ENCODE assay signal across 8 mouse cellular contexts in genomic region chr4:140283398-140283797, GRCm38 (mm10). TPM values are rescaled to one million over a fixed set of nuclear protein-coding genes. Genes with fewer than 3 reads are reported as not detected.
DNase-seq lines count a peak whose midpoint lies in the region; ATAC-seq lines count a peak whose summit lies in the region.

No protein-coding gene starts in this region.

- H3K4me3 ChIP-seq in hindbrain, embryonic 11.5 days (ENCODE audit: low read depth, low read length): no peak overlapping the region
- H3K4me3 ChIP-seq in hindbrain, embryonic 16.5 days (ENCODE audit: low read length): no peak overlapping the region

- no peaks in the 10 kb centered on the region for H3K36me3 ChIP-seq in hindbrain, embryonic 11.5 days (ENCODE audit: control insufficient read depth, insufficient read depth, low read length)
- no peaks in the 10 kb centered on the region for H3K36me3 ChIP-seq in hindbrain, embryonic 16.5 days (ENCODE audit: control insufficient read depth, insufficient read depth, low read length)

- 21% methylated on average over 2 of the region's 2 CpGs for WGBS in hindbrain, embryonic 11.5 days
- WGBS in hindbrain, embryonic 16.5 days: 35% methylated on average over 2 of the region's 2 CpGs

- H3K27ac ChIP-seq in hindbrain, embryonic 11.5 days (ENCODE audit: low read depth, low read length): no peak overlapping the region
- no peak overlapping the region for H3K27ac ChIP-seq in hindbrain, embryonic 16.5 days (ENCODE audit: low read depth, low read length)

- H3K27me3 ChIP-seq in hindbrain, embryonic 11.5 days (ENCODE audit: control insufficient read depth, insufficient read depth, low read length): no peaks in the 10 kb centered on the region
- H3K27me3 ChIP-seq in hindbrain, embryonic 16.5 days (replicated peaks; ENCODE audit: control insufficient read depth, insufficient read depth, low read length): no peaks in the 10 kb centered on the region

- no peaks in the 10 kb centered on the region for H3K4me1 ChIP-seq in hindbrain, embryonic 11.5 days (replicated peaks; ENCODE audit: control insufficient read depth, insufficient read depth, low read length)
- H3K4me1 ChIP-seq in hindbrain, embryonic 16.5 days (ENCODE audit: control insufficient read depth, insufficient read depth, low read depth, low read length): peaks cover 7% of the 10 kb centered on the region

- no peak overlapping the region for H3K4me2 ChIP-seq in hindbrain, embryonic 11.5 days (replicated peaks; ENCODE audit: low read depth, low read length)
- no peak overlapping the region for H3K4me2 ChIP-seq in hindbrain, embryonic 16.5 days (ENCODE audit: low read length)

- H3K9ac ChIP-seq in hindbrain, embryonic 11.5 days (ENCODE audit: low read depth, low read length): no peak overlapping the region
- H3K9ac ChIP-seq in hindbrain, embryonic 16.5 days (ENCODE audit: low read depth, low read length): no peak overlapping the region

- DNase-seq in hindbrain, embryonic 11.5 days (ENCODE audit: low spot score): peak; percentile 65
- DNase-seq in WW6 (ENCODE audit: low read depth, low spot score): peak; percentile 36
- DNase-seq in hindlimb bud, embryonic 11.5 days (ENCODE audit: extremely low spot score, low read depth, low spot score): peak; percentile 30
- peak; percentile 36 for DNase-seq in lung, postnatal 36 days
- no peak for DNase-seq in cerebellum, postnatal 4 days (ENCODE audit: low spot score in 2 of 2)
- no peak for DNase-seq in layer of hippocampus, adult 11-12 months (ENCODE audit: low spot score)
- DNase-seq in cerebellum, adult 11 months: no peak

- no peaks in the 10 kb centered on the region for H3K9me3 ChIP-seq in hindbrain, embryonic 11.5 days (ENCODE audit: control insufficient read depth, low read length)
- H3K9me3 ChIP-seq in hindbrain, embryonic 16.5 days (ENCODE audit: control insufficient read depth, low read length): no peaks in the 10 kb centered on the region

- no peak for ATAC-seq in hindbrain, embryonic 11.5 days (ENCODE audit: low FRiP score)
- ATAC-seq in hindbrain, embryonic 16.5 days: no peak

RNA-seq across cellular contexts. Expression of gene Igsf21, which starts 36.8 kb away (rescaled TPM):
- polyA plus RNA-seq in hindbrain, embryonic 11.5 days (2014; fragmentation: Nextera tagmentation; extraction: Ambion mirVana): 8.1 and 9.4 TPM in 2 replicates
- 102 and 109 TPM in 2 replicates for polyA plus RNA-seq in hindbrain, embryonic 16.5 days (2015; fragmentation: Nextera tagmentation; extraction: Ambion mirVana)

Comparison
In these comparisons a context has a peak if more than half of its experiments do, and no peak if none do; other contexts are left out.
1. DNase-seq: peak in hindbrain, embryonic 11.5 days (single experiment), WW6 (single experiment), hindlimb bud, embryonic 11.5 days (single experiment) and lung, postnatal 36 days (single experiment); none in cerebellum, postnatal 4 days (0 of 2), layer of hippocampus, adult 11-12 months (single experiment) and cerebellum, adult 11 months (single experiment).